Mouse (Mus musculus): Measurements from ENCODE around the gene Stac3. TPM values are rescaled to one million over a fixed set of nuclear protein-coding genes. Genes with fewer than 3 reads are reported as not detected.

Gene Stac3
- total RNA-seq, 4 experiments from 2014 or later: 0.66 to 1.5 (median 0.76) TPM; not detected in 1

DNA sequence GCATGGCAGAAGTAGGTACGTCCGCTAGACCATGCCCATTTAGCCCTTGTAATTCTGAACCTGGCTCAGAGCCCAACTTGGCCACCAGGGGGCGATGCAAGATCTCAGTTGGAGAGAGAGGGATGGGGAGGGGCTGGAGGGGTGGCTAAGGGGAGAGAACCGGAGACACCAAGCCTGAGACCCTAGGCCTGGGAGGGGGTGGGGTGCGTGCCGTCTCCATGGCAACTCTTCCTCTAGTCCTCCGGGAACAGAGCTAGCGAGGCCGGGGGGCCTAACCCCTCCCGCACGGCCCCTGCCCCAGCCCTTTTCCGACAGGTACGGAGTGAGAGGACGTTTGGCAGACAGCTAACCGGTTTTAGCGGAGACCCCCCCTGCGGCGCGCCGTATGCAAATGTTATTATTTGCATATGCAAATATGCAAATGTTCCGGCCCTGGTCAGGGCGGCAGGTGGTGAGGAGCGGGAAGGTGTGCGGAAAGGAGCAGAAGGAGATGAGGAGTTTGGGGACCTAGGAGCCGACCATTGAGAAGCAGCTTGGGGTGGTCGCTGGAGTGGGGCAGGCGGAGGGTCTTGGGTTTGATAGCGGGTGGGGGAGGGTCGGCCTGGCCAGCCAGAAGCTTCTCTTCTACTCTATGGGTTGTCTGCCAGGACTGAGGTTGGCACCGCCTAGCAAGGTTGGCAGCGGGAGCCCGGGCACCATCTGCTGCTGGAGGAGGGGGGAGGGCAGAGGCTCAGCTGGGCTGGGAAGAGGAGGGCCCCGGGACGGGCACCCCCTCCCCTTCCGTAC is 7.8 kb downstream of the Stac3 start:
- DNase-seq (ENCODE audit: low spot score): peak; percentile 68

DNA sequence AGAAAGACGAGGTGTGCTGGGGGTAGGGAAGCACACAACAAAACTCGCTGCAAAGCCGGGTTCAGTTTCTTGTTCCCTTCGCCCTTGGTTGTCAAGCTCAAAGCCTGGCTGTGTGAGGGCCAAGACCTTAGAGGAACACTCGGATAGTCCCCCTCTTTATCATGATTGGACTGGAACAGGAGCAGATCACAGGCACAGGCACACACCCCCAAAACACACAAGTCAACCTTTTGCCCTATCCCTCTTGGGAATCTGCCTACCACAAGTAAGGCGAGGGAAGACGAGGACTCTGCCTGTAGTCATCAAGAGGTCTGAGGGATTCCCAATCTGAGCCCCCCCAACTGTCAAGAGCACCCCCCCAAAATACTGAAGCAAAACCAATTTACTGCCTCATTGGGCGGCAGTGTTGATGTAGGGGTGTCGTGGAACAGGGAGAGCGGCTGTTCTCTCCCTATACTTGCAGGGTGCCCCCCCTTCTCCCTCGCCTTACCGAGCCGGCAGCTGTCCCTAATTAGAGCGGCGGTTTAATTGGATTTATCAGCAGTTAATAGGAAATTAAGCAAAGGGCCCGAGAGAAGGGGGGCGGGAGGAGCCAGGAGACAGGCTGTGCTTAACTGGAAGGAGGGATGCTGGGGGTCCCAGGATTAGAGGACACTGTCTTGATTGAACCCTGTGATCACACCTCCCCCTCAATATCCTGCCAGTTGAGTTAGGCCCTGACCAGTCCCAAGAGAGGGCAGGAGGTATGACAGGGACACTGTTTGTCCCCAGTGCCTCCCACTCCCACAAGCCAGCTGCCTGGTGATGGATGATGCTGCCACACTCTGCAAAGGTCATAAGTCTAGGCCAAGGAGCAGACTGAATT is 8.6 kb downstream of the Stac3 start:
- no peak for DNase-seq (ENCODE audit: low spot score)

DNA sequence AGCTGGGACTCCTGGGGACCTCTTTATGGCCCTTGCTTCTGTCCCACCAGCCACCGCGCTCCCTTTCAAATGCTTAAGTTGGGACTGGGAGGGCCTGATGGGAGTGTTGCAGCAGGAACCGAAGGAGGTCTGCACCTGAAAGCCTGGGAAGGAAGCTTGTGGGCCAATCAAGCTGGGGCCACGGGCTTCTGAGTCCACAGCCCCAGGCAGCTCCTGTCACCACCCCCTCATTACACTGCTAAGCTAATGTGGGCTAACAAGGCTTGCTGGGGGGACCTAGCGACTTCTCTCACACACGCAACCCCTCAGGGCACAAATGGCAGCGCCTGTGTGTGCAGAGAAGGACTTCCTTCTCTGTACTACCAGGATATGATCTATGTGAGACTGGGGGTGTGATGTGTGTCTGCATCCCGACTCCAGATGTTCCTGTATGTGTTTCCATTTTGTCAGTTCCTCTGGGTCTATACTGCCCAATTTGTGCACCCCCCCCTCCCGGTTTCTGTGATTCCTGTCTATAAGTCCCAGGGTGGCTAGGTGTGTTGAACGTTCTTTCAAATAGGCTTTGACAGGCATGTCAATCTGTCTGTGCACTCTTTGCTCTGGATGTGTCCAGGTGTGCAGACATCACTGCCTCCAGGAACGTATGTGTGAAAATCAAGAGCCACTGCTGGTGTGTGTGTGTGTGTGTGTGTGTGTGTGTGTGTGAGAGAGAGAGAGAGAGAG is 9.6 kb downstream of the Stac3 start:
- DNase-seq (ENCODE audit: low spot score): no peak

DNA sequence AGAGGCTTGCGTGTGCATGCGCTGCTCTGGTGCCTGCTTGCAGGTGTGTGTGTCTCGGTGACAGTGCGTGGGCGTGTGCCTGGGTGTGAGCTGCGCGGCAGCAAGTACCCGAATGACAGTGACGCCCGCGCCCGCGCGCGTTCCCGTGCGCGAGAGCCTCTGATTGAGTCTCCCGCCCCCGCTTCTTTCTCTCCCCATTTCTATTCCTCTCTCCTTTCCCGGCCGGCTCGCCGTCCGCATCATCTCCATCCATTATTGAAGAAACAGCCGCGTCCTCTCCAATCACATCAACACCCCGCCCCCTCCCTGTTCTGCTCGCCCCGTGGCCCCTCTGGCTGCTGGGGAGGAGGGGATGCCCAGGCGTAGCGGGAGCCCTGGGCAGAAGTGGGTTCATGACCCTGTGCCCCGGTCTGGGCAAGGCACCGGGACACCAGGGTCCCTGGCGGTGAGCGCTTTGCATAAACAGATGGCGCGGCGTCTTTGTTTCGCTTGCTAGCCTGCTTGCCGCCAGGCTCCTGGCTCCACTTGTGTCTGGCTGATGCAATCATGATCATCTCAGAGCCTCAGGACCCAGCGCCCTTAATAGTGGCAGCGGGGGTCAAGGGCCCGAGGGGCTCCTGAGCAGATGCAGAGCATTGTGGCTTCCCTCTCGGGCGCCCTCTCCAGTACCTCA is 10.3 kb downstream of the Stac3 start:
- DNase-seq (ENCODE audit: low spot score): no peak

DNA sequence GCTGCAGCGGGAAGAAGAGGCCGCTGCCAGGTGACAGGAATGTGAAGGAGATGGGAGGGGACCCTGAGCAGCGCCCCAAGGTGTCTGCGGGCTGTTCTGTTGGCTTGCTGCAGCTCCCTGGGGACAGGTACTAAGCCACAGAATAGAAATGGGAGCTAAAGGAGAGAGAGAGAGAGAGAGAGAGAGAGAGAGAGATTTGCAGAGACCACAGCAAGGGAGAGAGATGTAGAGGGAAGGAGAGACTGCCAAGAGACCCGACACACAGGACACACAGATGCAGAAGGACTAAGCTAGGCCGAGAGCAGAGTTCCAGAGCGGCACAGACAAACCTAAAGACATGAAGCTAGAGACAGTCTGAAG is 10.8 kb downstream of the Stac3 start:
- no peak for DNase-seq (ENCODE audit: low spot score)

DNA sequence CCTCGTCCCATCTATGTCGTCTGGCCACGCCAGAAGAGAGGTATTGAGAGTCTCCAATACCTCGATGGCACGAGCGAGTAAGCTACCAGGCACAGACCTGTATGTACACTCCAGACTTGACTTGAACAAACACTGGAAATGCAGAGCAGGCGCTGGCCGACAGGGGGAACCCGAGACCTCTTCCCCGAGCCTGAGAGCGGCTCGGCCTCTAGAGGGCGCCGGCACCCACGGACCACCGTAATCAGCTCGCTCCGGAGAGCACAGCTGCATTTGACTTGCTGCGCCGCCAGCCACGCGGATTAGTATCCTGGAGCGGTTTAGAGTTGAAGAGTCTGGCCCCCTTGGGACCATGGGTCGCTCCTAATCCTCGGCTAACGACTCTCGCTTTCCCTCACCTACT is 11.3 kb downstream of the Stac3 start:
- peak; percentile 94 for DNase-seq (ENCODE audit: low spot score)

DNA sequence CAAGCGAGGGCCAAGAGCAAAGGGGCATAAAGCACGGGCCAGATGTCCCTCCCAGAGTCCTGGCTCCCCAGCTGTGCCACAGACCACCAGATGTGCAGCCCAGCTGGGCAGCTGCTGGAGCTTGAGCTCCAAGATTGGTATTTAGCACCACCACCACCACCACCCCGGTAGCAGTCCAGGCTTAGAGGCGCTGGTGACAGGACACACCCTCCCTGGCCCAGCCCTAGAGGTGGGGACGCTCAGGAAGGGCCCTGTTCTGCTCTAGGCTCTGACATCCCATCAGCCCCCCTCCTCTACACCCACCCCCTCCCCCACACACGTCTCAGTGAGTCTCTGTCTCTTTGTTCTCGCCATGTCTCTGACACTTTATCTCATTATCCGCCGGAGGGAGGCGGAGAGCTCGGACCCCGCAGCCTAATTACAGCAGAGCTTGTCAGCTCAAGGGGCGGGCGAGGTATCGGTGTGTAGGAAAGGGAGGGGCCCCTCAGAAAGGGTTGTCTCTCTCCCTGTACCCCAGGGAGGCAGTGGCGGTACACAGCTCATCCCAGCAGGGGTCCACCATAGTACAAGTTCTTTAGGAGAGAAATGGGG is 12.1 kb downstream of the Stac3 start:
- no peak for DNase-seq (ENCODE audit: low spot score)

DNA sequence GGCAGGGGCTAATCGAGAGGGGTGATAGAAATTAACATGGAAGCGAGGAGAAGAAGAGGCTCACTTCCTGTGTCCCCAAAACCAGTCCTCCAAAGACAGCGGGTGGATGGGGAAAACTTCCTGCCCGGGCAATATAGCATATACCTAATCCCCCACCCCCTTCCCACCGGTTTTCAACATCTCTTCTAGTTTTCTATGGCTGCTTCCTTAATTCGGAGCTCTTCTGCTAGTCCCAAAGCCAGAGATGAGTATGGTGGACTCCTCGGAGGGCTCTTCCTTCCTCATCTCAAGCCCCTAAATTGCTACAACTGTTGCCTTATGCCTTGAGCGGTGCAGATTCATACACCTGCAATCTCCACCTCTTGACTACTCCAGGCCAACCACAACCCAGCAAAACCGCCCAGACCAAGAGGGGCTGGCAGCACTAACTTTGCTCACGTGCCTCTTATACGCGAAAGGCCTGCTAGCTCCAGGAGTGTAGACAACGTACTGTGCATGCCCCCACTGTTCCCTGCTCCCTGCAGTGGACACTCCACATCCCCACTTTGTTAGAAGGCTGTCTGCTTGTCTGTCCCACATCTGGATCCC is 12.7 kb downstream of the Stac3 start:
- no peak for DNase-seq (ENCODE audit: low spot score)

DNA sequence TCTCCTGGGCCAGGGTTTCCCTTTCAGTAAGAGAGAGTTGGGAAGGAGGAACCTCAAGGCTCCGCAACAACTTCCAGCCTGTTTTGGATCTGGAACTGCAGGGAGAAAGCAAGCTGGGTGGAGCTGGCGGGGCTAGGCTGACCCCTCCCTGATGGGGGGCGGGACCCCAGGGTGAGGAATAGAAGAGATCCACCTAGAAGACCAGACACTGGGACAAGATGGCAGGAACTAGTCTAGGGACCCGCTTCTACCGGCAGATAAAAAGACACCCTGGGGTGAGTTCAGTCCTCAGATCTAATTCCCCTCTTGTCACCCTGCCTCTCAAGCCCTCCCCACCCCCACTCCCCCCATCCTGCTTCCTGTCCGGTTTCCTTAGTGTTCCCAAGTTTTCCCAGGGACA is 13.3 kb downstream of the Stac3 start, which contains the start of gene Ndufa4l2:
Gene Ndufa4l2 (plus strand): TSS at position 204 of the 400 bp plus-strand sequence.
- DNase-seq (ENCODE audit: low spot score): peak; percentile 75

DNA sequence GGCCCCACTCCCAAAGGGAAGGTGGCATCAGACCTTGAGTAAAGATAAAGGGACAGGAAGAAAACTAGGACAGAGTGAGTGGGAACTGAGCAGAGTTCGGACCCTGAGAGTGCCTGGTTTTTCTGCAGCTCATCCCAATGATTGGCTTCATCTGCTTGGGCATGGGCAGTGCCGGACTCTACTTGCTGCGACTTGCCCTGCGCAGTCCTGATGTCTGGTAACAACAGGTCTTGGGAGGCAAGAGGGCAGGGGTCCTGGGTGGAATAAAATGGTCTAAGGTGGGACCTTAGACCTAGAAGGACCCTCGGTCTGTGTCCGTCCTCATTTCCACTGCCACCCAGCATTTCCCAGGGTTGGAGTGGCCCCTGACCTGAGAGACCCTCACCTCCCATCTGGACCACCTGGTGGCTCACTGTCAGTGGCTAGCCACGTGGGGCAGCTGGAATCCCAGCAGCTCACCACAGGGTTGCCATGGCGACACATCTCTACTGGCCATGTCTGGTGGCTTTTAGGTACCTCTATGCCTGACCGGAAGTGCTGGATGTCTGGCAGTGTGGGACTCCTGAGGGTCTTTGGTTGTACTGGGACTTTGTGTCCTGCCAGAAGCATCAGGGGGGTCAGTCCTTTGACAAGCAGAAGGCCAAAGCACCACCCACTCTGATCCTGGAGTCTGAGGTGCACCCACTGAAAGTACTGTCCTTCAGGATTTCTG is 13.9 kb downstream of the Stac3 start:
- DNase-seq (ENCODE audit: low spot score): no peak

DNA sequence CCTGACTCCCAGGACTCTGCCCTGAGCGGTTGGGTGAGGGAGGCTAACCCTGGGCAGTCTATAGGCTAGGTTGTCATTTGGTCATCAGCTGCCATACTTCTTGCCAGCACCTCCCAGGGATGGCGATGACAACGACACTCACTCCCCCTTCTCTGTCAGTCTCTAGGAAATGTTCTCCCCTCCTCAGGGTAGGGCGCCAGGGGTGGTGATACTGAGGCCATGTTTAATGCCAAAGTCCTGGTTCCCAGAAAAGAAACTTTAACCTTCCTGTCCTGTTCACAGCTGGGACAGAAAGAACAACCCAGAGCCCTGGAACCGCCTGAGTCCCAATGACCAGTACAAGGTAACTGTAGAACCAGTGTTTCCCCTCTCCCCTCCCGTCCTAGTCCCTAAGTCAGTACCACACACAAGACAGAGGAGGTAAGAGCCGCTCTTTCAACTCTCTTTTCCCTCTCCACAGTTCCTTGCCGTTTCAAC is 14.5 kb downstream of the Stac3 start:
- DNase-seq (ENCODE audit: low spot score): no peak

DNA sequence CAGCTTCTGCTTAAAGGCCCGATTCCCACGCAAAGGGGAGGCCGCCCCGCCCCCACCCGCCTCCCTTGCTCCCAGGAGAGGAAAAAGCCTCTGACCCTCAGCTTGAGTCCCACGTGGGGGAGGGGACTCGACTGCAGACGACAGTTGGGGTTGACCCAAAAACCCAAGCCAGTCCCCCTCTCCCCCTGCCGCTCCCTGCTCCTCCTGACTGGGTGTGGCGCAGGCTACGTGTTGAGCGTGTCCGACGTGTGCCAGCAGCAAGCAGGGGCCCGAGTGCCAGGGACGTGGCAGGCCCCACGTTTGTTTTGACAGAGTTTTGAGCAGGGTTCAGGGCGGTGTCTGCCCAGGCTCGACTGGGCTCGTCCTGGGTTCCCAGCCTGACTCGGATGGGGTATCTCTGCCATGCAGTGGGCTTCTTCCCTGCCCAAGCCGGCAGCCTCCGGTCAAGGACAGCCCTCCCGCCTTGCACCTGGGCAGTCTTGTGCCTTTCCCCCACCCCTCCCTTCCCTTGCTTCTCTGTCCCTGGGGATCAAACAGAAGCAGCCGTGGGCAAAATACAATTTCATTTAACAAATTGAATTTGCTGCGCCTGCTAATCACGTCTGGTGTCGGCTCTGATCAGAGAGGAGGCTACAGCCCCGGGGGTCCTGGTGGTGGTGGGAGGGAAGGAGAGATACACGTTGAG is 15.2 kb downstream of the Stac3 start:
- no peak for DNase-seq (ENCODE audit: low spot score)

DNA sequence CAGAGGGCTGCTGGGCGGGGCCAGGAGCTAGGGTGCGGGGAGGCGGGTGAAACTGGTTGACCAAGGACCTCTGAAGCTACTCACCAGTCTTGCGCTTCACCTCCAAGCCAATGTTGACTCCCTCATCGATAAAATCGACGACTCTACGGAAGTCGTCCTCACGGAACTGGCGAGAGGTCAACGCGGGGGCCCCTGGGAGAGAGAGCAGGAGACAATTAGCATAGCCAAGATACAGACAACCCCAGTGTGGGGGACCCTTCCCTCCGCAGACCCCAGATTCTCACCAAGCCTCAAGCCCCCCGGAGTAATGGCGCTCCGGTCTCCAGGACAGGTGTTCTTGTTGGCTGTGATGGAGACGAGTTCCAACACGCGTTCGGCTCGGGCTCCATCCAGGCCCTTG is 16.5 kb downstream of the Stac3 start:
- DNase-seq (ENCODE audit: low spot score): no peak

DNA sequence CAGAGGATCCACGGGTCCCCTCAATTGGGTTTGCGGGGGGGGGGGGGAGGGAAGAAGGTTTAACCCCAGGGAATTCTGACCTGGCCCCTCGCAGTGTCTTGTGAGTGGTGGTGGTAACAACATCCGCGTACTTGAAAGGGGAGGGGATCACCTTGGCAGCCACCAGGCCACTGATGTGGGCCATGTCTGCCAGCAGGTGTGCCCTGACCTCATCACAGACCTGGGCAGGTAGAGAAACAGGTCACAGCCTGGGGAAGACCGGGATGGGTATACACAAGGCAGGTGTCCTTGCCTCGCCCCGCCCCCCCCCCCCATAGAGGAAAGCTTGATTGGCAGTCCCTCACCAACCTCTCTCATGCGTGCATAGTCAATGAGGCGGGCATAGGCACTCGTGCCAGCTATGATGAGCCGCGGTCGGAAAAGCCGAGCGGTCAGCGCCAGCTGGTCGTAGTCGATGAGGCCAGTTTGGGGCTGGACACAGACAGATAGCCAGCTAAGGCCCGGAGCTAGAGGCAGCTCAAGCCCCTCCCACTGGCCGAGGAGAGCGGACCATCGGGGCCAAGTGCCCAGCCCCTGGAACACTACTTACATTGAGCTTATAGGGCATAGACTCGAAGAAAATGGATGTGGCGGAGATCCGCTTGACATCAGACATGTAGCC is 17.7 kb downstream of the Stac3 start:
- no peak for DNase-seq (ENCODE audit: low spot score)

DNA sequence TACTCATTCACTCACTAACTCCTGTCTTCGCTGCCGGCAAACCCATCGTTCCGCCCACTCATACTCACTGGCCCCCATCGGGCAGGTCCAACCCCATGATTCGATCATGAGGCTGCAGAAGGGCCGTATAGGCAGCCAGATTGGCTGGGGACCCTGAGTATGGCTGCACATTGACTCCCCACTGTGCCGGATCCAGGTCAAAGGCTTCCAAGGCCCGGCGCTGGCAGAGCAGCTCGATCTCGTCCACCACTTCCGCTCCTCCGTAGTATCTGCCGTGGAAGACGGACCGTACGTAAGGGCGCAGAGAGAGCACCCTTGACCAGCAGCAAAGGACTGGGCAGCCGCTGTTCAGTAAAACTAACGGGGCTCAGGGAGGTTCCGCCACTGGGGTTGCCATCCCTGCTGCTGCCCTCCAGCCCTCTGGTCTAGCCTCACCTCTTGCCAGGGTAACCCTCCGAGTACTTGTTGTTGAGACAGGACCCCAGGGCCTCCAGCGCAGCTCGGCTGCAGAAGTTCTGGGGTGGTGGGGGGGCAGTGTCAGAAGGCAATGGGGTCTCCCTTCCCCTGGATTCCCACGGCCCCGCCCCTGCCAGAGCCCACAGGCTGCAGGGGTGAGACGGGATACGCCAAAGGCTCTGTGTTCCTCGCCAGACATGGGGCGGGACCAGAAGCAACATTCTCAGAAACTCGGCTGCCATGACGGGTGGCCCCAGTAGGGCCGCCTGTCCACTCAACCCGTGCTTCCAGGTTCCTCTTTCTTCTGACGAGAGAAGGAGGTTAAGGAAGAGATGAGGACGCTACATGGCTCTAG is 18.6 kb downstream of the Stac3 start:
- DNase-seq (ENCODE audit: low spot score): no peak

DNA sequence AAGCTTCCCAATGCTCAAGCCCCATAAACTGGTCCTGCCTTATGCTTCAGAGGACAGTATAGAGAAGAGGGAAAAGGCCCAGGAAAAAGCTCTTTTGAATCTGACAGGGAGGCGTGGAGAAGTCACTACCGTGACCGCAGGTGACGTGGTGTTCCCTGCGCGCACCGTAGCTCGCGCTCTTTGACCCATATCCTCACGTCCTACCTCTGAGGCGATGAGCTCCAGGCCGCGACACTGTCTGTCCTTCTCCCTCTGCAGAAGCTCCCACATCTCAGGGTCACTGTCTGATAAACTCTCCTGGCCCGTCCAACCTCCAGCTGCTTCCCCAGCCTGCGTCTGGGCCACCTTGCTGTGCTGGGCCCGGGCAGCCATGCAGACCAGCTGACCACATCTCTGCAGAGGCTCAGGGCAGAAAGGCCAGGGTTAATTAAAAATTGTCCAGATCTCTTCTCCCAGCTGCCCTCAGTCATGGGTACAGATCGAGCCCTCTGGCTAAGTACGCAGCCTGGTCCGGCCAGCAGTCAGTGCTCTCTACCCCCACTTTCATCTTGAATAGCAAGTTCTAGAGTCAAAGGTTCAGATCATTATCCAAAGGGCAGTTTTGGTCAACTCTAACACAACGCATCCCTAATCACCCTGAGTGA is 19.4 kb downstream of the Stac3 start:
- no peak for DNase-seq (ENCODE audit: low spot score)

DNA sequence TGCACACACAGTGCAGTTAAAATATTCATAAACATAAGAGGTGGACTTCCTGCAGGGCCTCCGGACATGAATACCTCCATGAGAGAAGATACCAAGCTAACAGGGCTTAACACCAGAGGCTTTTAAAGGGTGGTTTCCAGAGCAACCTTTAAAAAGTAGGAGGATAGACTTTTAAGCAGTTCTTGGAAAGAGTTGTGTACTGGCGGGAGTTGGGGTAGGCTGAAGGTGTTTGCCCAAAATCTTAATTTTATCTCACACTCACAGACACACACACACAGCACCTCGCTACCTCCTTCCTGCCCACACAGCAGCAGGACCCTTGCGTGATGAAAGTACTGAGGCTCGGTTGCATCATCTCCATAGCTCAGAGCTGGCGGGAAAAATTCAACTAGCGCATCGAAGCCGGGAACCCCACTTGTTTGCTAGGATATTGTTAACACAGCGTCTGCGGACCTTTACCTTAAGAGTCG is 20.2 kb downstream of the Stac3 start:
- DNase-seq (ENCODE audit: low spot score): no peak

Measured in heart, adult 8-10 months (tissue).